Mouse (Mus musculus) neural tube, embryonic 12.5 days (tissue): ENCODE measurements around the gene Nuak1. TPM values are rescaled to one million over a fixed set of nuclear protein-coding genes. Genes with fewer than 3 reads are reported as not detected.

Experiments used
- ATAC-seq: fragments of 200-750 bp; cut with Nextera tagmentation; 2 replicates; pipeline ENCODE4 v1.8.0; 2017; ENCODE audit warnings: low read depth, mild to moderate bottlenecking, moderate TSS enrichment, moderate library complexity; ENCODE audit not compliant: low FRiP score
- H3K27ac ChIP-seq: fragments of 300-500 bp; sonication (generic); 2 replicates; pipeline ENCODE4 v1.5.1; 2016
- H3K27me3 ChIP-seq: fragments of 300-500 bp; sonication (generic); replicated peaks from 2 replicates; pipeline ENCODE4 v1.6.1; 2016; ENCODE audit warnings: mild to moderate bottlenecking
- H3K36me3 ChIP-seq: fragments of 300-500 bp; sonication (generic); 2 replicates; pipeline ENCODE4 v1.6.1; 2016; ENCODE audit warnings: mild to moderate bottlenecking
- H3K4me1 ChIP-seq: fragments of 300-500 bp; sonication (generic); 2 replicates; pipeline ENCODE4 v1.6.1; 2016
- H3K4me2 ChIP-seq: fragments of 300-500 bp; sonication (generic); replicated peaks from 2 replicates; pipeline ENCODE4 v1.6.1; 2016; ENCODE audit warnings: mild to moderate bottlenecking
- H3K4me3 ChIP-seq: fragments of 300-500 bp; sonication (generic); 2 replicates; pipeline ENCODE4 v1.5.1; 2016
- H3K9ac ChIP-seq: fragments of 300-500 bp; sonication (generic); 2 replicates; pipeline ENCODE4 v1.6.1; 2016; ENCODE audit warnings: mild to moderate bottlenecking
- H3K9me3 ChIP-seq: fragments of 300-500 bp; sonication (generic); 2 replicates; pipeline ENCODE4 v1.6.1; 2016; ENCODE audit warnings: mild to moderate bottlenecking
- WGBS: fragments of 180-500 bp; shearing (Covaris S2); methylation state at CpG from one replicate; pipeline ENCODE4 v1.1.7; 2016; 5-methylcytosine and 5-hydroxymethylcytosine counted together
- polyA plus RNA-seq: library from polyadenylated mRNA; unstranded; fragments of >200 nt; fragmentation: Nextera tagmentation; extraction: Ambion mirVana; gene quantifications from 2 replicates; pipeline ENCODE4 v1.2.1, GENCODE M21; 2016

The Nuak1 gene
- polyA plus RNA-seq, 1 experiment from 2014 or later, result 4.8 TPM

- Histone ChIP-seq H3K4me3 (no peak overlapping the region), H3K27me3 (no peaks in the 10 kb centered on the region), H3K9me3 (no peaks in the 10 kb centered on the region), H3K4me2 (no peak overlapping the region), H3K4me1 (peaks cover 60% of the 10 kb centered on the region), H3K36me3 (peaks cover 5% of the 10 kb centered on the region; the same call in 1 of the 2 replicates), H3K9ac (no peak overlapping the region), H3K27ac (no peak overlapping the region)
- ATAC-seq, result no peak
- whole genome bisulfite sequencing, result 50% methylated on average over 3 of the region's 3 CpGs
Observed at GRCm38 (mm10) chr10:84386214-84386613, 54.2 kb downstream of the Nuak1 start.

GRCm38 (mm10) chr10:84384761-84385160 lies 55.6 kb downstream of the Nuak1 start:
- Histone ChIP-seq H3K27me3 (no peaks in the 10 kb centered on the region), H3K36me3 (no peaks in the 10 kb centered on the region), H3K4me1 (peaks cover 59% of the 10 kb centered on the region), H3K4me3 (no peak overlapping the region), H3K27ac (no peak overlapping the region), H3K4me2 (no peak overlapping the region), H3K9me3 (no peaks in the 10 kb centered on the region), H3K9ac (no peak overlapping the region)
- ATAC-seq, result no peak
- WGBS, result 84% methylated on average over 9 of the region's 9 CpGs

- 0 out of 2 replicates have a peak overlapping the region, but pooled peaks have one; percentile 18 for H3K4me2 ChIP-seq
- no peaks in the 10 kb centered on the region for H3K27me3 ChIP-seq
- no peak overlapping the region for H3K4me3 ChIP-seq
- 0 out of 2 replicates have a peak, but pooled peaks cover 6% of the 10 kb centered on the region for H3K36me3 ChIP-seq
- 29% methylated on average over 17 of the region's 17 CpGs for WGBS
- no peak overlapping the region for H3K9ac ChIP-seq
- no peaks in the 10 kb centered on the region for H3K9me3 ChIP-seq
- peaks cover 43% of the 10 kb centered on the region for H3K4me1 ChIP-seq
- 0 out of 2 replicates have a peak overlapping the region, but pooled peaks have one; percentile 26 for H3K27ac ChIP-seq
- ATAC-seq, result 0 out of 2 replicates have a peak, but pooled peaks have one; percentile 23
Observed at GRCm38 (mm10) chr10:84382900-84383883, 57.2 kb downstream of the Nuak1 start.

- Histone ChIP-seq H3K36me3 (peaks cover 14% of the 10 kb centered on the region; the same call in 1 of the 2 replicates), H3K4me2 (no peak overlapping the region), H3K9me3 (no peaks in the 10 kb centered on the region), H3K27me3 (no peaks in the 10 kb centered on the region), H3K27ac (no peak overlapping the region), H3K4me1 (peaks cover 26% of the 10 kb centered on the region), H3K9ac (no peak overlapping the region), H3K4me3 (no peak overlapping the region)
- ATAC-seq, result no peak
- WGBS, result 80% methylated on average over 2 of the region's 2 CpGs
Observed at GRCm38 (mm10) chr10:84381276-84381798, 59.1 kb downstream of the Nuak1 start.

GRCm38 (mm10) chr10:84379366-84379765 lies 61.0 kb downstream of the Nuak1 start:
- 100% methylated on average over 1 of the region's 1 CpGs for WGBS
- Histone ChIP-seq H3K9ac (no peak overlapping the region), H3K4me2 (no peak overlapping the region), H3K4me1 (peaks cover 12% of the 10 kb centered on the region), H3K9me3 (no peaks in the 10 kb centered on the region), H3K27ac (no peak overlapping the region), H3K36me3 (peaks cover 22% of the 10 kb centered on the region), H3K4me3 (no peak overlapping the region), H3K27me3 (no peaks in the 10 kb centered on the region)
- no peak for ATAC-seq

- H3K4me3 ChIP-seq, result no peak overlapping the region
- peaks cover 6% of the 10 kb centered on the region for H3K4me1 ChIP-seq
- no peak overlapping the region for H3K27ac ChIP-seq
- H3K4me2 ChIP-seq, result no peak overlapping the region
- peaks cover 32% of the 10 kb centered on the region for H3K36me3 ChIP-seq
- WGBS, result 93% methylated on average over 11 of the region's 11 CpGs
- no peaks in the 10 kb centered on the region for H3K27me3 ChIP-seq
- no peaks in the 10 kb centered on the region for H3K9me3 ChIP-seq
- ATAC-seq, result no peak
- H3K9ac ChIP-seq, result no peak overlapping the region
Observed at GRCm38 (mm10) chr10:84377956-84378355, 62.4 kb downstream of the Nuak1 start.

GRCm38 (mm10) chr10:84376346-84376745 lies 64.1 kb downstream of the Nuak1 start:
- Histone ChIP-seq H3K9ac (no peak overlapping the region), H3K27me3 (no peaks in the 10 kb centered on the region), H3K9me3 (no peaks in the 10 kb centered on the region), H3K36me3 (peaks cover 32% of the 10 kb centered on the region), H3K4me3 (no peak overlapping the region), H3K27ac (no peak overlapping the region), H3K4me2 (no peak overlapping the region), H3K4me1 (peaks cover 19% of the 10 kb centered on the region)
- ATAC-seq, result no peak
- WGBS, result 93% methylated on average over 5 of the region's 5 CpGs

GRCm38 (mm10) chr10:84374996-84375395 lies 65.4 kb downstream of the Nuak1 start:
- Histone ChIP-seq H3K36me3 (peaks cover 32% of the 10 kb centered on the region), H3K9ac (no peak overlapping the region), H3K27ac (no peak overlapping the region), H3K4me3 (no peak overlapping the region), H3K4me2 (no peak overlapping the region), H3K27me3 (no peaks in the 10 kb centered on the region), H3K9me3 (no peaks in the 10 kb centered on the region), H3K4me1 (peaks cover 19% of the 10 kb centered on the region)
- WGBS, result 96% methylated on average over 18 of the region's 18 CpGs
- ATAC-seq, result no peak

GRCm38 (mm10) chr10:84373476-84373875 lies 66.9 kb downstream of the Nuak1 start:
- Histone ChIP-seq H3K9ac (no peak overlapping the region), H3K4me3 (no peak overlapping the region), H3K9me3 (no peaks in the 10 kb centered on the region), H3K36me3 (peaks cover 30% of the 10 kb centered on the region), H3K27me3 (no peaks in the 10 kb centered on the region), H3K4me1 (peaks cover 19% of the 10 kb centered on the region), H3K27ac (no peak overlapping the region), H3K4me2 (no peak overlapping the region)
- 83% methylated on average over 2 of the region's 2 CpGs for WGBS
- ATAC-seq, result no peak

GRCm38 (mm10) chr10:84372161-84373095 lies 68.0 kb downstream of the Nuak1 start:
- Histone ChIP-seq H3K36me3 (peaks cover 25% of the 10 kb centered on the region), H3K4me2 (peak overlapping the region; percentile 46), H3K4me1 (peaks cover 19% of the 10 kb centered on the region), H3K9ac (no peak overlapping the region), H3K27me3 (no peaks in the 10 kb centered on the region), H3K4me3 (no peak overlapping the region), H3K9me3 (no peaks in the 10 kb centered on the region), H3K27ac (0 out of 2 replicates have a peak overlapping the region, but pooled peaks have one; percentile 15)
- 32% methylated on average over 18 of the region's 18 CpGs for WGBS
- peak; percentile 81 for ATAC-seq

- no peak overlapping the region for H3K4me3 ChIP-seq
- 28% methylated on average over 10 of the region's 10 CpGs for WGBS
- peaks cover 19% of the 10 kb centered on the region for H3K4me1 ChIP-seq
- ATAC-seq, result peak; percentile 78
- peaks cover 22% of the 10 kb centered on the region for H3K36me3 ChIP-seq
- H3K27me3 ChIP-seq, result no peaks in the 10 kb centered on the region
- no peak overlapping the region for H3K27ac ChIP-seq
- H3K9me3 ChIP-seq, result no peaks in the 10 kb centered on the region
- no peak overlapping the region for H3K9ac ChIP-seq
- H3K4me2 ChIP-seq, result peak overlapping the region; percentile 46
Observed at GRCm38 (mm10) chr10:84371681-84372160, 68.7 kb downstream of the Nuak1 start.
